Mouse (Mus musculus) kidney, embryonic 16.5 days (tissue): Measurements from ENCODE around the gene Hyal2. TPM values are rescaled to one million over a fixed set of nuclear protein-coding genes. Genes with fewer than 3 reads are reported as not detected.
A peak's percentile ranks its signal among the peaks of the same experiment; 100 is the strongest.

ENCODE experiments used
- ATAC-seq: fragments of 200-750 bp; cut with Nextera tagmentation; 2 replicates; pipeline ENCODE4 v1.8.0; 2017; ENCODE audit warnings: moderate TSS enrichment; ENCODE audit not compliant: low FRiP score, low TSS enrichment
- H3K27ac ChIP-seq: fragments of 300-500 bp; sonication (generic); 2 replicates; pipeline ENCODE4 v1.5.1; 2014; ENCODE audit warnings: low read length
- H3K27me3 ChIP-seq: fragments of 300-500 bp; sonication (generic); 2 replicates; pipeline ENCODE4 v1.6.1; 2014; ENCODE audit warnings: low read length, control low read depth, mixed read lengths; ENCODE audit not compliant: insufficient read depth
- H3K36me3 ChIP-seq: fragments of 300-500 bp; sonication (generic); 2 replicates; pipeline ENCODE4 v1.6.1; 2014; ENCODE audit warnings: low read length, control low read depth, mixed read lengths; ENCODE audit not compliant: insufficient read depth
- H3K4me1 ChIP-seq: fragments of 300-500 bp; sonication (generic); 2 replicates; pipeline ENCODE4 v1.6.1; 2014; ENCODE audit warnings: low read length, control low read depth, mixed read lengths; ENCODE audit not compliant: insufficient read depth
- H3K4me2 ChIP-seq: fragments of 300-500 bp; sonication (generic); replicated peaks from 2 replicates; pipeline ENCODE4 v1.6.1; 2014; ENCODE audit warnings: low read depth, low read length
- H3K4me3 ChIP-seq: fragments of 300-500 bp; sonication (generic); 2 replicates; pipeline ENCODE4 v1.5.1; 2014; ENCODE audit warnings: mild to moderate bottlenecking, low read length
- H3K9ac ChIP-seq: fragments of 300-500 bp; sonication (generic); replicated peaks from 2 replicates; pipeline ENCODE4 v1.6.1; 2014; ENCODE audit warnings: low read length
- H3K9me3 ChIP-seq: fragments of 300-500 bp; sonication (generic); 2 replicates; pipeline ENCODE4 v1.6.1; 2016; ENCODE audit warnings: low read length, control low read depth
- WGBS: fragments of 180-500 bp; shearing (Covaris S2); extraction: QIAGEN DNeasy Blood & Tissue Kit; methylation state at CpG from one replicate; pipeline ENCODE4 v1.1.7; 2014; 5-methylcytosine and 5-hydroxymethylcytosine counted together
- polyA plus RNA-seq: library from polyadenylated mRNA; unstranded; fragments of >200 nt; fragmentation: Nextera tagmentation; extraction: Ambion mirVana; gene quantifications from 2 replicates; pipeline ENCODE4 v1.2.1, GENCODE M21; 2015

Hyal2 gene
- polyA plus RNA-seq, 1 experiment from 2014 or later, result 132 TPM

GRCm38 (mm10) chr9:107608741-107609432 is 41.1 kb downstream of the Hyal2 start, which contains the start of gene Sema3b:
Sema3b (minus strand) TSS chr9:107609229.
- Histone ChIP-seq H3K4me2 (peak within 1 kb of the TSS; percentile 49; the same call in 1 of the 2 replicates), H3K4me3 (no peak within 1 kb of the TSS), H3K36me3 (peaks cover 1% of the 10 kb centered on the region; the same call in 1 of the 2 replicates), H3K9me3 (no peaks in the 10 kb centered on the region), H3K27me3 (no peaks in the 10 kb centered on the region), H3K27ac (peak within 1 kb of the TSS; percentile 94), H3K4me1 (peaks cover 77% of the 10 kb centered on the region), H3K9ac (peak within 1 kb of the TSS; percentile 34; the same call in 1 of the 2 replicates)
- no peak for ATAC-seq
- 38% methylated on average over 11 of the region's 12 CpGs for WGBS

DNA sequence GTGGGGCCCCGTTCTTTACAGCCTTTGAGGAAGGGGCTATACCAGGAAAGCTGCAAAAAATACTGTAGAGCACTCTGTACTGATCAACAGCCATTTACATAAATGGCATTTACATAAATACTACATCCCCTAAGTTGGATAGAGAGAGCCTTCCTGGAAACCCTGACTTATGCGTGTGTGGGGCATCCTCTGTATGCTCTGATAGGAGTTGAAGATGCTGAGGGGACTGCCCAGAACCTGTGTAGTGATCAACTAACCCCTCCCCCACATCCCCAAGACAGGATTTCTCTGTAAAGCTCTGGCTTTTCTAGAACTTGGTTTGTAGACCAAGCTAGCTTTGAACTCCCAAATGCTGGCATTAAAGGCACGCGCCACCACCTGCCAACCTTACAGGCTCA is 41.7 kb downstream of the Hyal2 start:
- Histone ChIP-seq H3K4me3 (no peak overlapping the region), H3K4me2 (no peak overlapping the region), H3K9me3 (no peaks in the 10 kb centered on the region), H3K27ac (no peak overlapping the region), H3K27me3 (no peaks in the 10 kb centered on the region), H3K9ac (no peak overlapping the region; the same call in 1 of the 2 replicates), H3K36me3 (peaks cover 7% of the 10 kb centered on the region; the same call in 1 of the 2 replicates), H3K4me1 (peaks cover 72% of the 10 kb centered on the region)
- WGBS, result 66% methylated on average over 4 of the region's 4 CpGs
- no peak for ATAC-seq

DNA sequence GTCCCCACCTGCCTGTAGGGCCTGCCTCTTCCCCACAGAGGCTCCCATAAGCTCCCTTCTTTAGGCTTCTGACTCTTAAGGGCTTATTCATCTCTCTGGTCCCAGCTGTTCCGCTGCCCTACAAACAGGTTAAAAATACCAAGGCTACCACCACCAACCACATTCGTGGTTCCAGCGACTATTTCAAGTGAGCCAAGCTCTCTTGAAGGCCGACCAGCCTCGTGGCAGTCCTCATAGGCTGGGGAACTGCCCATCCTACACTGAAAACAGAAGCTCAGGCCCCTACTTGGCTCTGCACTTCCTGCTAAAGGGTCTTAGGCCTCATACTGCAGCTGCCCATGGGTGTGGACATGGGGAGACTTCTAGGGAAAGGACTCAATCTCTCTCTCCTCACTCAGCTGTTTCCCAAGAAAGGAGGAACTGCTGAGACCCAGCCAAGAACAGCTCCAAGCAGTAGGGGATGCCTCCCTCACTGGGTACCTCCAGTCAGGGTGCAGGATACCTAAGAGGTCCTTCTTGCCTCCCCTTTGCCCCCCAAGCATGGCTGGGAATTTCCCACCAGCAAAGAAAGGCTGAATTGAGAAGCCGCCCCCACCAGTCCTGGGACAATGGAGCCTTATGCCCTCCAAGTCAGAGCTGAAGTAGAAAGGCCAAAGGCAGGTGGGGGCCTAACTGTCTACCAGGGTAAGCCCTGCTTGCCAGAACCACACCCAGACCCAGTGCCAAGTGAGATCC is 43.9 kb downstream of the Hyal2 start:
- 79% methylated on average over 6 of the region's 6 CpGs for WGBS
- peak overlapping the region; percentile 46; the same call in 1 of the 2 replicates for H3K4me3 ChIP-seq
- H3K36me3 ChIP-seq, result peaks cover 28% of the 10 kb centered on the region
- no peaks in the 10 kb centered on the region for H3K27me3 ChIP-seq
- no peaks in the 10 kb centered on the region for H3K9me3 ChIP-seq
- no peak; the same call in 1 of the 2 replicates for ATAC-seq
- peaks cover 50% of the 10 kb centered on the region for H3K4me1 ChIP-seq
- H3K27ac ChIP-seq, result peak overlapping the region; percentile 95
- peak overlapping the region; percentile 77 for H3K9ac ChIP-seq
- peak overlapping the region; percentile 86 for H3K4me2 ChIP-seq

GRCm38 (mm10) chr9:107612191-107612944 is 44.6 kb downstream of the Hyal2 start:
- no peaks in the 10 kb centered on the region for H3K9me3 ChIP-seq
- H3K4me2 ChIP-seq, result peak overlapping the region; percentile 86
- peak overlapping the region; percentile 95 for H3K27ac ChIP-seq
- peak; percentile 94 for ATAC-seq
- H3K36me3 ChIP-seq, result peaks cover 33% of the 10 kb centered on the region
- H3K9ac ChIP-seq, result peak overlapping the region; percentile 77
- peaks cover 42% of the 10 kb centered on the region for H3K4me1 ChIP-seq
- H3K4me3 ChIP-seq, result peak overlapping the region; percentile 46
- no peaks in the 10 kb centered on the region for H3K27me3 ChIP-seq
- WGBS, result 5% methylated on average over 38 of the region's 48 CpGs

DNA sequence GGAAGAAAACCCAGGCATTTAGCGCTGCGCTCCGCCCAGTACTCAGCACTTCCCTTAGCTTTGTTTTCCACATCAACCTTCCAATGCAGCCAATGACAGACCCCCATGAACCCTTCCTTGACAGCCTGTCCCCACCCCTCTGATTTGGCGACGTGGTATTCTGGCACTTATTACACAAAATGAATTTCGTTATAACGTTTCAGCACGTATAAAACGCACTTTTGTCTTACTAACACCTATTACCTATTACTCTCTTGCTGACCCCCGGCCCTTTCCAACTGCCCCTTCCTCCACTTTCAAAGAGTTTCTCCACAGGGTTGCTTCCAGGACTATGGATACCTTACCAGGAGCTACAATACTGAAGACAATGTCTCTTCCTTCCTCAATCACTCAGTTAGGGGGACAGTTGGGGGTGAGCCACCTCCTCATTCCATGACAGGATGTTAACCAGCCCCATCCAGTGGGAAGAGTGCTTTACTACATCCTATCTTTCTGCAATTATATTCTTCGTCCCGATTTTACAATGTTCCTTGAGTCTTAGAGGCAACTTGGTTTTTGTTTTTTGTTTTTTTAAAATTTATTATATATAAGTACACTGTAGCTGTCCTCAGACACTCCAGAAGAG is 45.3 kb downstream of the Hyal2 start:
- peak; percentile 35; the same call in 1 of the 2 replicates for ATAC-seq
- H3K27me3 ChIP-seq, result no peaks in the 10 kb centered on the region
- peak overlapping the region; percentile 77; the same call in 1 of the 2 replicates for H3K9ac ChIP-seq
- H3K4me2 ChIP-seq, result peak overlapping the region; percentile 86
- peaks cover 39% of the 10 kb centered on the region for H3K36me3 ChIP-seq
- H3K9me3 ChIP-seq, result no peaks in the 10 kb centered on the region
- peak overlapping the region; percentile 46 for H3K4me3 ChIP-seq
- H3K27ac ChIP-seq, result peak overlapping the region; percentile 95
- peaks cover 35% of the 10 kb centered on the region for H3K4me1 ChIP-seq
- 13% methylated on average over 12 of the region's 12 CpGs for WGBS

DNA sequence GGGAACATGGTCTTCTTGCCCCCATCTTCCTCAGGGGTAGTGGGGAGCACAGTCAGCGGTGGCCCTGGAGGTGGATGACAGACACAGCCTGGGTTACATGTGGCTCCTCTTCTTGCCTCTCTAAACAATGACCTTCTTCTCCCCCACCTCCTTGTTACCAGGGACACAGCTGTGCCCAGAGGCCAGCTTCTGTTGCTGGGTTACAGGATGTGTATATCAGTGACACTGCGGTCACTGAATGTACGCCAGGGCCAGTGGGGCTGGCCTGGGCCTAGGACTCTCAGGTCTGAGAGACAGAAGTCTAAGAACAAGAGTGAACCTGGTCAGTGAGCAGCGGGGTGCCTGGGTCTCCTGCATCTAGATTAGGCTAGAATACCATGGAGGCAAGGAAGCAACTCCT is 47.3 kb downstream of the Hyal2 start:
- Histone ChIP-seq H3K4me1 (peaks cover 37% of the 10 kb centered on the region), H3K4me3 (no peak overlapping the region), H3K36me3 (peaks cover 57% of the 10 kb centered on the region), H3K27ac (no peak overlapping the region), H3K27me3 (no peaks in the 10 kb centered on the region), H3K9me3 (no peaks in the 10 kb centered on the region), H3K4me2 (no peak overlapping the region), H3K9ac (no peak overlapping the region)
- no peak for ATAC-seq
- 69% methylated on average over 4 of the region's 4 CpGs for WGBS

DNA sequence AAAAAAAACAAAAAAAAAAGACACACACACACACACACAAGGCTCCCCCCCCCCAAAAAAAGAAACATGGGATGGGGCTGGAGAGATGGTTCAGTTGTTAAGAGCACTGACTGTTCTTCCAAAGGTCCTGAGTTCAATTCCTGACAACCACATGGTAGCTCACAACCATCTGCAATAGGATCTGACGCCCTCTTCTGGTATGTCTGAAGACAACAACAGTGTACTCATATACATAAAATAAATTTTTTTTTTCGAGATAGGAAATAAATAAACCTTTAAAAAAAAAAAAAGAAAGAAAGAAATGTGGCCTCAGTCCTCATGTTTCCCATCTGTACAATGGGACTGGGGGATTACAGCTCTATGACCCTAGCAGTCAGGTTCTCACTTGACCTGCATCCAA is 49.7 kb downstream of the Hyal2 start:
- ATAC-seq, result no peak
- 84% methylated on average over 2 of the region's 2 CpGs for WGBS
- no peak overlapping the region for H3K4me3 ChIP-seq
- no peaks in the 10 kb centered on the region for H3K27me3 ChIP-seq
- H3K4me2 ChIP-seq, result no peak overlapping the region
- peaks cover 29% of the 10 kb centered on the region for H3K4me1 ChIP-seq
- H3K9ac ChIP-seq, result no peak overlapping the region
- H3K9me3 ChIP-seq, result no peaks in the 10 kb centered on the region
- H3K36me3 ChIP-seq, result peaks cover 64% of the 10 kb centered on the region
- no peak overlapping the region for H3K27ac ChIP-seq

- ATAC-seq, result no peak
- H3K4me3 ChIP-seq, result no peak overlapping the region
- H3K9ac ChIP-seq, result no peak overlapping the region; the same call in 1 of the 2 replicates
- H3K36me3 ChIP-seq, result peaks cover 66% of the 10 kb centered on the region
- H3K27me3 ChIP-seq, result no peaks in the 10 kb centered on the region
- H3K4me2 ChIP-seq, result no peak overlapping the region
- H3K4me1 ChIP-seq, result peaks cover 25% of the 10 kb centered on the region
- H3K9me3 ChIP-seq, result no peaks in the 10 kb centered on the region
- peak overlapping the region; percentile 71 for H3K27ac ChIP-seq
- WGBS, result 86% methylated on average over 6 of the region's 6 CpGs
Observed at GRCm38 (mm10) chr9:107618098-107618497, 50.4 kb downstream of the Hyal2 start.
